Mouse (Mus musculus) cerebellum, adult 8-10 months (tissue): ENCODE results near the gene Cdc42bpg.
A peak's percentile ranks its signal among the peaks of the same experiment; 100 is the strongest.

Experiments used
- DNase-seq: peaks from one replicate; pipeline ENCODE4 v3.0.0; 2022

Gene Cdc42bpg

DNA sequence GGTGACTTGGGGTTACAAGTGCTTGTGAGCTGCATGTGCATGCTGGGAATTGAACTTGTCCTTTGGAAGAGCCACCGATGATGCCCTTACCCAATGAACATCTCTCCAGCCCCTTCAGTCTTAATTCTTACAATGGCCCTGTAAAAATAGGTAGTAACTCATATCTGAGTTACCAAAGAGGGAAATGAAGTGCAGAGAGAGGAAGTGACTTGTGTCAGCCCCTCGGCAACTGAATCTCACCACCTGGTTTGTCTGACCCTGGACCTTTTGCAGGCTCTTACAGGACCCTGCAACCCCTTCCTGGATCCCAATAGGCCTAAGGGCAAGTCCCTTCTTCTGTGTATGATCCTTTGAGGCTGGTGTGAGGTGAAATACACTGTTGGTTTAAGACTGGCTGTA, 45.9 kb downstream of the Cdc42bpg start:
- DNase-seq = no peak

DNA sequence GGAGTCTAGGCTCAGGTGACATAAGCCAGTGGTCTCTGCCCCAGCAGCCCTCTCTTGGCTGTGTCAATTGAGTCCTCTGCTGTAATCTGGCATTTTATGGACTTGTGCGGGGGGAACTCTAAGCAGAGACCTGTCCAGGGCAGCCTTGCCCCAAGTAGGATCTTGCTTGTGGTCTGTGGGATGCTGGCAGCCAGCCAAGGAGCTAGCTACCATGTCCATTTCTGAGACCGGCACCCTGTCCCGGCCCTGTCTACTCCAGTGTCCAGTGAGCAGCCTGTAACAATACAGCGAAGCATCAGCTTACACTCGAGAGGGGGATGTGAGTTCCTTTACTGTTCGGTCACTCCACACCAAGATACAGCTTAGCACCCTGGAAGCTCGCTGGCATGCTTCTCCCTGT, 47.8 kb downstream of the Cdc42bpg start:
- no peak for DNase-seq

DNA sequence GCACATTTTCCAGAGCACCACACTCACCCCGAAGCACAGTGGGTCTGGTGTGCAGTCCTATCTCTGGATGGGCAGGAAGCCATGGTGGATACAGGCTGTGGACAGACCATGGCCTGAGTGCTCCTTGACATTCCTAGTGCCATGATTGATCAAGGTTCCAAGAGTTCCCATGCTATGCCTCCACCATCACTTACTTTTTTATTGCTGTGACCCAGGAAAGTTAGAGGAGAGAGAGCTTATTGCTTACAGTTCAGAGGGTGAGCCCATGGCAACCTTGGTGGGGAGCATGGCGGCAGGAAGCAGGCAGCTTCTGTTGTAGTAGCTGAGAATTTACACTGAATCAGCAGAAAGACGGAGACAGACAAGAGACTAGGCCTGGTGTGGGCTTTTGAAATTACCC, 55.0 kb downstream of the Cdc42bpg start:
- DNase-seq = no peak

DNA sequence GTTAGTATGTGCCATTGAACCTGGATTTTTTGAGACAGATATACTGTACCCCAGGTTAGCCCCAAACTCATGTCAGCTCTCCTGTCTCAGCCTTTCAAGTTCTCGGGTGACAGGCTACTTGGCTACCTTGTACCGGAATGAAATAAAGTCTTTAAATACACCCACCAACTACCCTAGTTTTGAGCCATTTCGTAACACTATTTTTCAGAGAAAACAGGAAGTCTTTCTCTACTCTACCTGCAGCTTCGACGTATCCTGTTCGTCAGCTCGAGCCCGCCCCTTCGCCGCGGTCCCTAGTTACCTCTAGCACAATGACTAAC, 56.8 kb downstream of the Cdc42bpg start:
- no peak for DNase-seq

DNA sequence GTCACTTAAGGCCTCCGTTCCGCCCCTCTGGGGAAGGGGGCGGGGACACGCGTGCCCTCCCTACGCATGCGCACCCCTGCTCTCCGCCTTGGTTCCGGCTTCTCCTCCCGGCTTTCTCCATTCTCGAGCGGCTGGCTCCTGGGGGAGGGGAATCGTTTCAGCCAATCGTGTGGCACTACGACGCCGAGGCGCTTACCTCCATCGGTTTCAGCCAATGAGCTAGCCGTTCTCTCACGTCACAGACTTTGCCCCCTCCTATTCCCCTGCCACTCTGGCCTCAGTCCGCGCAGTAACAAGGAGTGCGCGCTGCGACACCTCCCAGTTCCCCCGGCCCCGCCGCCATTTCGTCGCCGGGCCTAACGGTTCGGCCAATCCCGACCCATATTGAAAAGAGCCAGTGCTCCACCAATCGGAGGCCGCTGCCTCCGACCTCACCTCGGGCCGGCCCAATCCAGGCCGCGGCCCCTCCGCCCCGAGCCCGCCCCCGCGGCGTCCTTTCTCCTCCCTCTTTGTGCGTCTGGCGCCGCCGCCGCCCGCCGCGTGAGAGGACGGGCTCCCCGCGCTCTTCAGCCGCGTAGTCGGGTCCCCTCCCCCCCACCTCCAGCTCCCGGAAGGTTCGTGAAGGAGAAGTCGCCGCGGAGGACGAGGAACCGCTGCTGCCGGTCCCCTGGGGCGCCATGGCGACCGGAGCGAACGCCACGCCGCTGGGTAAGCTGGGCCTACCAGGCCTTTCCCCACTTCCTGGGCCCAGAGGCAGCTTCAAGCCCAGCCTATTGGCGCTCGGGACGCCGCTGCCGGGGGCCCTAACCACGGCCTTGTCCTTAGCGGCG, 57.4 kb downstream of the Cdc42bpg start, which contains the start of gene Sf1:
Gene Sf1 (plus strand): TSS at position 280 of the 830 bp plus-strand sequence.
- DNase-seq = peak; percentile 99

DNA sequence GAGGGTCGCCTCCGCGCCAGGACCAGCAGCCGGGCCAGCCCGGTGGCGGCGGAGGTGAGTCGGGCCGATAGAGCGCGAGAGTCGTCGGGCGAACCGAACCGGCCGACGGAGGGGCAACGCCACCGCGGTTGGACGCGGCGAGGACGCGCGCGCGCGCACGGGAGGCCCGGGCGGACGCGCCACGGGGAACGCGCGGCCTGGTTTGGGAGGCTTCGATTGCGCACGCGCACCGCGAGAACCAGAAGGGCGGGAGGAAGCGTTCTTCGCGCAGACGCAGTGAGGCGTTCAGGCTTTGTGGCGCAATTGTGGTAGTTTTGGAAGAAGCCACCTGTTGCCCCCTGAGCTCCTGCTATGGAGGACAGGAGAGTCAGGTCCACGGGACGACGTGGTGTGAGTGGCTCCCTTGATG, 58.1 kb downstream of the Cdc42bpg start:
- DNase-seq = peak; percentile 94

DNA sequence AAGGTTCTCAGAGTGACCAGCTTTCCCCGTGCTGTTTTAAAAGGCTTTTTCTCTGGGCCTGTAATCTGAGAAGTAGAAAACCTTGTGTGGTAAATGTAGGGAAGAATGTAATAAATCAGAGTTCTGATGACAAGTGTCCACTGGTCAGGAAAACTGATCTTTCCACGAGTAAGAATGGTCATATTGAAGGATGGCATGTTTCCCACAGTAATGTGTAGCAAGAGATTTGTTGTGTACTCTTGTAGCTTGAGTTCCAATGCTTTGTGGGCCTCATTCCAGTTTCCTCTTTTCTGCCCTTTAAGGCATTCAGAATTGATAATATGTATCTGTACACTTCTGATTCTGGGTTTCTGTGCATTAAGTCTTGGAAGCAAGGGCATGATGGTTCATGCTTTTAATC, 58.6 kb downstream of the Cdc42bpg start:
- no peak for DNase-seq

DNA sequence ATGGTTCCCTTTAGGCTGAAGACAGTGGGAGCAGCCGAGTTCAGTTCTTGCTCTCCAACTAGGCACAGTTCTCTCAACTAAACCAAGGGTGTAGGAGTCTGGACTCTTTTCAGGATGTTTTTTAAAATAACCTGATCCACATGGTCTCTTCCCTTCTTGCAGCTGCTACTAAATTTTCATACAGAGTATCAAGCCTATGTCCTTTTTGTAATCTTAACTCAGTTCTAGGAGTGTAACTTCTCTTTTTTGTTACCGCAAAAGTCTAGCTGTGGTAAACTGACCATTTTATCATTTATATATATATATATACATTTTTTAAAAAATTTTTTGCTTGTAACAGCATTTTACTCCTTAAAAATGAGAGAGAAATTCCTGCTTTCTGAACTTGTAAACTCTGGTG, 63.9 kb downstream of the Cdc42bpg start:
- DNase-seq = no peak

DNA sequence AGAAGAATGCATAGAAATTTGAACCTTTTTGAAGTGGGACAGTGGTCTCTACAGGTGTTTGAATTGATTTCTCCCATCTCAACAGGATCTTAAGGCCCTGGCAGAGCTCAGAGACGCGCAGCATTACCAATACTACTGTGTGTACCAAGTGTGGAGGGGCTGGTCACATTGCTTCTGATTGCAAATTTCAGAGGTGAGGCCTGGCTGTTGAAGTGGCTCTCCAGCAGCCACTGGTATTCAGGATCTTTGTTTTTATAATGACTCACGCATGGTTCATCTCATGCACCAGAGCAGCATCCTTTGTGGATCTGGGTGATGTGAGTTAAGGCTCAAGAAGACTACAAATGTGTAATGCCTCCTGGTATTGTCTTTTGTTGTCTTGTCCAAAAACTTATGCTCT, 66.2 kb downstream of the Cdc42bpg start:
- DNase-seq = no peak

DNA sequence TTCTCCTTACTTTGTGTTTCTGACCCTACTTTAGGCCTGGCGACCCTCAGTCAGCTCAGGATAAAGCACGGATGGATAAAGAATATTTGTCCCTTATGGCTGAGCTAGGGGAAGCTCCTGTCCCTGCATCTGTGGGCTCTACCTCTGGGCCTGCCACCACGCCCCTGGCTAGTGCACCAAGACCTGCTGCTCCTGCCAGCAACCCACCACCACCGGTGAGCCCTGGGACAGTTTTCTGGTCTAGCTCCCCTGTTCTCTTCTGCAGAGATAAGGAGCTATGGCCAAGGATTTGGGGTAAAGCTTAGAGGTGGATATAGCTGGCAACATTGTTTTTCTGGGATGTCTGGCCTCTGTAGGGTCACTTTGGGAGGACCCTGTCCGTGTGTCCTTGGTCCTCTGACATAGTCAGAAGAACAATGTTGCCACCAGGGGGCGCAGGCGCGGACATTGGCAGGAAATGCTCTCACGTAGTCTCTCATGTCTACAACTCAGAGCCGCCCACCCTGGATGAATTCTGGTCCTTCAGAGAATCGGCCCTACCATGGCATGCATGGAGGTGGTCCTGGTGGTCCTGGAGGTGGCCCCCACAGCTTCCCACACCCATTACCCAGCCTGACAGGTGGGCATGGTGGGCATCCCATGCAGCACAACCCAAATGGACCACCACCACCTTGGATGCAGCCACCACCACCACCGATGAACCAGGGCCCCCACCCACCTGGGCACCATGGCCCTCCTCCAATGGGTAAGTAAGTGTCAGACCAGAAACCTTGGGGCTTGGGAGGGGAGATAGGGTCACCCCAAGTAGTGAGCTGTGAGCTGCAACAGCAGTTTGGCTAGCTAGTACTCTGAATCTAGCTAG, 67.5 kb downstream of the Cdc42bpg start:
- peak; percentile 83 for DNase-seq

DNA sequence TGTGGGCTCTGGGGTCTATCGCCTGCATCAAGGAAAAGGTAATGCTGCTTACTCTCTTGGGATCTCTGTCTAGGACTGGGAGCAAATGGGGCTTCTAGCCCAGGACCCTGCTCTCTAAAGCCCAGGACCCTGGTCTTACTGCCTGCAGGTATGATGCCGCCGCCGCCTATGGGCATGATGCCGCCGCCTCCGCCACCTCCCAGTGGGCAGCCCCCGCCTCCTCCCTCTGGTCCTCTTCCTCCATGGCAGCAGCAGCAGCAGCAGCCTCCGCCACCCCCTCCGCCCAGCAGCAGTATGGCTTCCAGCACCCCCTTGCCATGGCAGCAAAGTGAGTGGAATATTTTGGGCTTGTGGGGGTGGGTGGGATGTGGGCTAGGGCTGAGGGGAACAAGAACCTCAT, 68.3 kb downstream of the Cdc42bpg start:
- DNase-seq = no peak
